Mouse (Mus musculus) fat pad, adult 2 months (tissue): ENCODE results near the gene Gm10424.
"Not testable (repeated sequence)": the region's sequence is repeated elsewhere in the genome, so short reads cannot be mapped to it uniquely, and the experiment has no call there.

Source experiments
- DNase-seq: peaks from one replicate; pipeline ENCODE4 v3.0.0-alpha.2; 2011; ENCODE audit warnings: low read depth, low spot score; ENCODE audit errors: extremely low read depth

Gene Gm10424

GRCm38 (mm10) chr5:95272668-95273067 lies at the start of gene Gm10424:
TSS of gene Gm10424 (minus strand) at chr5:95272768.
- DNase-seq = not testable (repeated sequence)

DNA sequence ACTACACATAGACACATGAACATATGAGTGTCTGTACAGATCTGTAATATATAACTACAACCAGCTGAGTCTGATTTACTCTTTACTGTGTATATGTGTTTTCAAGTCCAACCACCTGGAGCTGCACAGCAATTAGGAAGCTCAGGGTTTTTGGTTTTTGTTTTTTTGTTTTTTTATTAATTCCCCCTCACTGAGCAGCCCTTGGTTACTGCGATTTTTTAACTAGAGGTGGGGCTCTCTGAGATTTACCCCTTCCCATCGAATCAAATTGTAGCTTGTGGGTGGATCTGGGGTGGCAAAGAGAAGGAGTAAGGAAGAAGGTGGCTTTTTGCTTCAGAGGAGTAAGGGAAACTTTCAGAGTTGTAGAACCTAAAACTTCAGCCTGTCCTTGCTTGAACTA lies 33.0 kb upstream of the Gm10424 start, which contains the start of gene Gm3259:
Gm3259 (plus strand) TSS at position 301 of the 400 bp plus-strand sequence.
- DNase-seq = not testable (repeated sequence)
